Mouse (Mus musculus) lung, embryonic 15.5 days (tissue): ENCODE results near the gene Mob4. TPM values are rescaled to one million over a fixed set of nuclear protein-coding genes. Genes with fewer than 3 reads are reported as not detected.

Experiments
- ATAC-seq: fragments of 200-750 bp; cut with Nextera tagmentation; 2 replicates; pipeline ENCODE4 v1.8.0; 2017; ENCODE audit warnings: moderate number of reproducible peaks, borderline replicate concordance; ENCODE audit not compliant: low FRiP score, low TSS enrichment; ENCODE audit errors: extremely low read depth
- H3K27ac ChIP-seq: fragments of 300-500 bp; sonication (generic); 2 replicates; pipeline ENCODE4 v1.5.1; 2015; ENCODE audit warnings: moderate library complexity, mild to moderate bottlenecking, inconsistent platforms
- H3K27me3 ChIP-seq: fragments of 300-500 bp; sonication (generic); 2 replicates; pipeline ENCODE4 v1.6.1; 2015; ENCODE audit warnings: inconsistent platforms
- H3K36me3 ChIP-seq: fragments of 300-500 bp; sonication (generic); 2 replicates; pipeline ENCODE4 v1.6.1; 2015; ENCODE audit warnings: inconsistent platforms
- H3K4me1 ChIP-seq: fragments of 300-500 bp; sonication (generic); 2 replicates; pipeline ENCODE4 v1.6.1; 2015; ENCODE audit warnings: inconsistent platforms
- H3K4me2 ChIP-seq: fragments of 300-500 bp; sonication (generic); 2 replicates; pipeline ENCODE4 v1.6.1; 2015; ENCODE audit warnings: inconsistent platforms, mild to moderate bottlenecking, moderate library complexity
- H3K4me3 ChIP-seq: fragments of 300-500 bp; sonication (generic); 2 replicates; pipeline ENCODE4 v1.5.1; 2015; ENCODE audit warnings: mild to moderate bottlenecking, inconsistent platforms
- H3K9ac ChIP-seq: fragments of 300-500 bp; sonication (generic); 2 replicates; pipeline ENCODE4 v1.6.1; 2015; ENCODE audit warnings: inconsistent platforms
- H3K9me3 ChIP-seq: fragments of 300-500 bp; sonication (generic); 2 replicates; pipeline ENCODE4 v1.6.1; 2016; ENCODE audit warnings: inconsistent platforms
- WGBS: fragments of 180-500 bp; shearing (Covaris S2); methylation state at CpG from one replicate; pipeline ENCODE4 v1.1.7; 2015; 5-methylcytosine and 5-hydroxymethylcytosine counted together
- polyA plus RNA-seq: library from polyadenylated mRNA; unstranded; fragments of >200 nt; fragmentation: Nextera tagmentation; extraction: Ambion mirVana; gene quantifications from 2 replicates; pipeline ENCODE4 v1.2.1, GENCODE M21; 2015

Gene Mob4
- polyA plus RNA-seq, 1 experiment from 2014 or later = 133 TPM

GRCm38 (mm10) chr1:55133173-55133572 is 2.1 kb downstream of the Mob4 start:
- H3K9ac ChIP-seq = no peak overlapping the region
- H3K4me1 ChIP-seq = peaks cover 12% of the 10 kb centered on the region
- 52% methylated on average over 2 of the region's 2 CpGs for WGBS
- no peaks in the 10 kb centered on the region for H3K27me3 ChIP-seq
- ATAC-seq = no peak
- no peaks in the 10 kb centered on the region for H3K9me3 ChIP-seq
- H3K36me3 ChIP-seq = peaks cover 13% of the 10 kb centered on the region; the same call in 1 of the 2 replicates
- H3K27ac ChIP-seq = no peak overlapping the region
- H3K4me2 ChIP-seq = no peak overlapping the region
- H3K4me3 ChIP-seq = no peak overlapping the region

- H3K4me1 ChIP-seq = peaks cover 12% of the 10 kb centered on the region
- no peak overlapping the region for H3K4me2 ChIP-seq
- H3K9ac ChIP-seq = no peak overlapping the region
- H3K36me3 ChIP-seq = peaks cover 16% of the 10 kb centered on the region; the same call in 1 of the 2 replicates
- WGBS = 92% methylated on average over 3 of the region's 3 CpGs
- H3K27ac ChIP-seq = no peak overlapping the region
- ATAC-seq = no peak
- no peak overlapping the region for H3K4me3 ChIP-seq
- no peaks in the 10 kb centered on the region for H3K27me3 ChIP-seq
- no peaks in the 10 kb centered on the region for H3K9me3 ChIP-seq
These were observed 3.3 kb downstream of the Mob4 start for GRCm38 (mm10) chr1:55134301-55134700.

- no peak for ATAC-seq
- H3K36me3 ChIP-seq = peaks cover 28% of the 10 kb centered on the region; the same call in 1 of the 2 replicates
- 93% methylated on average over 1 of the region's 1 CpGs for WGBS
- H3K27ac ChIP-seq = no peak overlapping the region
- peaks cover 12% of the 10 kb centered on the region for H3K4me1 ChIP-seq
- H3K9ac ChIP-seq = no peak overlapping the region
- H3K27me3 ChIP-seq = no peaks in the 10 kb centered on the region
- no peaks in the 10 kb centered on the region for H3K9me3 ChIP-seq
- H3K4me3 ChIP-seq = no peak overlapping the region
- no peak overlapping the region for H3K4me2 ChIP-seq
These were observed 4.8 kb downstream of the Mob4 start for GRCm38 (mm10) chr1:55135846-55136245.

- ATAC-seq = no peak
- H3K36me3 ChIP-seq = peaks cover 39% of the 10 kb centered on the region
- no peak overlapping the region for H3K4me2 ChIP-seq
- no peaks in the 10 kb centered on the region for H3K4me1 ChIP-seq
- no peak overlapping the region for H3K27ac ChIP-seq
- H3K9ac ChIP-seq = no peak overlapping the region
- H3K4me3 ChIP-seq = no peak overlapping the region
- WGBS = 95% methylated on average over 4 of the region's 4 CpGs
- H3K27me3 ChIP-seq = no peaks in the 10 kb centered on the region
- no peaks in the 10 kb centered on the region for H3K9me3 ChIP-seq
These were observed 13.3 kb downstream of the Mob4 start for GRCm38 (mm10) chr1:55144338-55144737.

GRCm38 (mm10) chr1:55145556-55145955 is 14.5 kb downstream of the Mob4 start:
- H3K4me2 ChIP-seq = no peak overlapping the region
- 89% methylated on average over 7 of the region's 7 CpGs for WGBS
- ATAC-seq = no peak
- H3K4me3 ChIP-seq = no peak overlapping the region
- no peaks in the 10 kb centered on the region for H3K27me3 ChIP-seq
- no peaks in the 10 kb centered on the region for H3K4me1 ChIP-seq
- H3K27ac ChIP-seq = no peak overlapping the region
- no peak overlapping the region for H3K9ac ChIP-seq
- no peaks in the 10 kb centered on the region for H3K9me3 ChIP-seq
- peaks cover 38% of the 10 kb centered on the region for H3K36me3 ChIP-seq

- Histone ChIP-seq H3K4me1 (no peaks in the 10 kb centered on the region), H3K9ac (no peak overlapping the region), H3K36me3 (peaks cover 30% of the 10 kb centered on the region), H3K4me2 (no peak overlapping the region), H3K27ac (no peak overlapping the region), H3K4me3 (no peak overlapping the region), H3K9me3 (no peaks in the 10 kb centered on the region), H3K27me3 (no peaks in the 10 kb centered on the region)
- no peak for ATAC-seq
- WGBS = 95% methylated on average over 4 of the region's 4 CpGs
These were observed 26.3 kb downstream of the Mob4 start for GRCm38 (mm10) chr1:55157329-55157728.

- Histone ChIP-seq H3K27me3 (no peaks in the 10 kb centered on the region), H3K4me1 (no peaks in the 10 kb centered on the region), H3K4me3 (no peak overlapping the region), H3K9me3 (no peaks in the 10 kb centered on the region), H3K4me2 (no peak overlapping the region), H3K27ac (no peak overlapping the region), H3K36me3 (peaks cover 27% of the 10 kb centered on the region), H3K9ac (no peak overlapping the region)
- no peak for ATAC-seq
- 89% methylated on average over 3 of the region's 3 CpGs for WGBS
These were observed 27.2 kb downstream of the Mob4 start for GRCm38 (mm10) chr1:55158211-55158610.

- Histone ChIP-seq H3K9me3 (no peaks in the 10 kb centered on the region), H3K27ac (no peak overlapping the region), H3K9ac (no peak overlapping the region), H3K27me3 (no peaks in the 10 kb centered on the region), H3K4me1 (no peaks in the 10 kb centered on the region), H3K4me2 (no peak overlapping the region), H3K4me3 (no peak overlapping the region), H3K36me3 (peaks cover 27% of the 10 kb centered on the region)
- no peak for ATAC-seq
- 89% methylated on average over 8 of the region's 8 CpGs for WGBS
These were observed 27.8 kb downstream of the Mob4 start for GRCm38 (mm10) chr1:55158821-55159220.

- 92% methylated on average over 3 of the region's 3 CpGs for WGBS
- no peak for ATAC-seq
- no peak overlapping the region for H3K4me3 ChIP-seq
- H3K9me3 ChIP-seq = no peaks in the 10 kb centered on the region
- H3K4me2 ChIP-seq = no peak overlapping the region
- H3K36me3 ChIP-seq = peaks cover 22% of the 10 kb centered on the region
- no peak overlapping the region for H3K9ac ChIP-seq
- no peak overlapping the region for H3K27ac ChIP-seq
- no peaks in the 10 kb centered on the region for H3K27me3 ChIP-seq
- H3K4me1 ChIP-seq = no peaks in the 10 kb centered on the region
These were observed 29.2 kb downstream of the Mob4 start for GRCm38 (mm10) chr1:55160218-55160617.

GRCm38 (mm10) chr1:55160831-55161638 is 30.0 kb downstream of the Mob4 start:
- H3K4me3 ChIP-seq = no peak overlapping the region
- WGBS = 88% methylated on average over 17 of the region's 17 CpGs
- H3K4me1 ChIP-seq = no peaks in the 10 kb centered on the region
- ATAC-seq = no peak
- H3K27ac ChIP-seq = no peak overlapping the region
- H3K9ac ChIP-seq = no peak overlapping the region
- no peaks in the 10 kb centered on the region for H3K9me3 ChIP-seq
- H3K36me3 ChIP-seq = peaks cover 14% of the 10 kb centered on the region
- no peak overlapping the region for H3K4me2 ChIP-seq
- no peaks in the 10 kb centered on the region for H3K27me3 ChIP-seq

- WGBS = 68% methylated on average over 7 of the region's 7 CpGs
These were observed 30.9 kb downstream of the Mob4 start for GRCm38 (mm10) chr1:55161895-55162294.

GRCm38 (mm10) chr1:55162781-55163180 is 31.8 kb downstream of the Mob4 start:
- H3K4me2 ChIP-seq = no peak overlapping the region
- no peaks in the 10 kb centered on the region for H3K9me3 ChIP-seq
- H3K27ac ChIP-seq = no peak overlapping the region
- no peak overlapping the region for H3K4me3 ChIP-seq
- H3K27me3 ChIP-seq = no peaks in the 10 kb centered on the region
- no peaks in the 10 kb centered on the region for H3K4me1 ChIP-seq
- WGBS = 74% methylated on average over 5 of the region's 5 CpGs
- no peak overlapping the region for H3K9ac ChIP-seq
- ATAC-seq = no peak
- H3K36me3 ChIP-seq = no peaks in the 10 kb centered on the region

More at GRCm38 (mm10) chr1:55161895-55162294, 30.9 kb downstream of the Mob4 start:
- no peaks in the 10 kb centered on the region for H3K27me3 ChIP-seq
- H3K4me3 ChIP-seq = no peak overlapping the region
- no peak for ATAC-seq
- H3K9ac ChIP-seq = no peak overlapping the region
- no peak overlapping the region for H3K27ac ChIP-seq
- no peaks in the 10 kb centered on the region for H3K9me3 ChIP-seq
- peaks cover 5% of the 10 kb centered on the region for H3K36me3 ChIP-seq
- no peak overlapping the region for H3K4me2 ChIP-seq
- no peaks in the 10 kb centered on the region for H3K4me1 ChIP-seq
